Mouse (Mus musculus): ENCODE results near the gene Vma21. TPM values are rescaled to one million over a fixed set of nuclear protein-coding genes. Genes with fewer than 3 reads are reported as not detected.

Gene Vma21
- 42.0 and 52.7 TPM in 2 replicates for total RNA-seq (2015)
- total RNA-seq (2017) = 9.1 and 12.1 TPM in 2 replicates

DNA sequence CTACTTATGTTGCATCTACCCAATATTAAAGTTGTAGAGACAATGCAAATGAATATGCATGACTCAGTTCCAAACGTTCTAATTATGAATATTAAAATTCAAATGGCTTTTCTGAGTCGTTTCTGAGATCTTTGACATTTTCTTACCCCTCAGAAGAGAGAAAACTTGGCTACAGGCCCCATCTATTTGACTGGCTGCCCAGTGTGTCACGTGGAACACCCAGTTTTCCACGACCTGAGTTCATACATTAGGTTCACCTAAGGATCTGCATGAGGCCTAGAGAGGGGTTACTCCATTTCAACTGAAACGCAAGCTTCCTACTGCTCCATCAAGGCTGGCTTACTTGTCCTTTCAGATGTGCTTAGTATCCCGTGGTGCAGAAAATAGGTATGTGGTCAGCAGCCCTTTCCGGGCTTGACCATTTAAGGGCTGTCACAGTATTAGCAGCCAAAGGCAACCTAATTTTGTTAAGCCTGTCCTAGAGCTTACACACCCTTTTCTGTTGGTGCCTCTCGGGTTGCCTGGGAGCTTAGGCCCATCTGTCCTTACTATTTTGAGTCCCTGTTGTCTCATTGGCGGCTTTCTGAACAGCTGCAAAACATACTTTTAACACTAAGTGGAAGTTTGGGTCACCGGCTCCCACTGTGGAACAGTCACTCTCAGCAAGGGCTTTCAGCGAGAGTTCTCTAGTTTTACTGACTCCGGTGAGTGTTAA is at the start of gene Vma21:
Gene Vma21, plus strand, starts transcription at position 294 of the 715 bp plus-strand sequence.
- ATAC-seq (replicated peaks; ENCODE audit: poor library complexity) = no peak; the same call in 1 of the 2 replicates

DNA sequence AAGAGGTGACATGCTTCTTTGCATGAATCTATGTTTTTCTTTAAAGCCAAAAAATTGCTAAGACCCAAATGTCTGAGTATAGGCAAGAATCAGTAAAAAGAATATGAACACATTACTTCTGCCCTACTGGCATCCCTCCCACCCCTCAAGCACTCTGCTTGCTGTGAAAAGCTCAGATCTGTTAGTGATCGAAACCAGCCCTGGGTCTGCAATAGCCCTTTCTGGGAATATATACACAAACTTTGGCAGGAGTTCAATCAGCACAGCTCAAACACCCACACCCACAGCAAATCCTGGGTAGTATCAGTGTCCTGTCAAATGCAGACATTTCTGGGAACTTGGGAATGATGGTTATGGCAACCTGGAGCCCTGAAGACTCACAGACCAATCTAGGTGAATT is 47.8 kb upstream of the Vma21 start:
- no peak for ATAC-seq (replicated peaks; ENCODE audit: poor library complexity)

DNA sequence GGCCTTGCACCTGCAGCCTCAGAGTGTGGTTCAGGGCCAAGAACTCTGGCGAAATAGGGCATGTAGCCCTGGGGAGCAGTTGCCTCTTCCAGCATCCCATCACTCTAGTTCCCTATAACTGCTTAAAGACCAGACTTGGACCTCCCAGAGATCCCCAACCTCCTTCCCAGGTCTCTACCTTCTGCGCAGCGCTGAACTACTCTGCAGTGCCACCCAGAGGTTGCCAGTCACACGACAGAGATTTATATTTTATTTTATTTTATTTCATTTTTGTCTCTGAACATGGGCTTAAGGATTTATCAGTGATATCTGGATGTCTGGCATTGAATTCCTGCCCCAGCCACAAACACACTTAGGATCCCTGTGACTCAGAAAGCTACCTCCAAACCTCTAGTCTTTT is 24.6 kb upstream of the Vma21 start:
- peak; percentile 50; the same call in 1 of the 2 replicates for ATAC-seq (replicated peaks; ENCODE audit: poor library complexity)

- no peak for ATAC-seq (replicated peaks; ENCODE audit: poor library complexity)
Observed at GRCm38 (mm10) chrX:71797766-71798165, 18.0 kb upstream of the Vma21 start.

GRCm38 (mm10) chrX:71798883-71799282 is 16.8 kb upstream of the Vma21 start:
- no peak for ATAC-seq (replicated peaks; ENCODE audit: poor library complexity)

DNA sequence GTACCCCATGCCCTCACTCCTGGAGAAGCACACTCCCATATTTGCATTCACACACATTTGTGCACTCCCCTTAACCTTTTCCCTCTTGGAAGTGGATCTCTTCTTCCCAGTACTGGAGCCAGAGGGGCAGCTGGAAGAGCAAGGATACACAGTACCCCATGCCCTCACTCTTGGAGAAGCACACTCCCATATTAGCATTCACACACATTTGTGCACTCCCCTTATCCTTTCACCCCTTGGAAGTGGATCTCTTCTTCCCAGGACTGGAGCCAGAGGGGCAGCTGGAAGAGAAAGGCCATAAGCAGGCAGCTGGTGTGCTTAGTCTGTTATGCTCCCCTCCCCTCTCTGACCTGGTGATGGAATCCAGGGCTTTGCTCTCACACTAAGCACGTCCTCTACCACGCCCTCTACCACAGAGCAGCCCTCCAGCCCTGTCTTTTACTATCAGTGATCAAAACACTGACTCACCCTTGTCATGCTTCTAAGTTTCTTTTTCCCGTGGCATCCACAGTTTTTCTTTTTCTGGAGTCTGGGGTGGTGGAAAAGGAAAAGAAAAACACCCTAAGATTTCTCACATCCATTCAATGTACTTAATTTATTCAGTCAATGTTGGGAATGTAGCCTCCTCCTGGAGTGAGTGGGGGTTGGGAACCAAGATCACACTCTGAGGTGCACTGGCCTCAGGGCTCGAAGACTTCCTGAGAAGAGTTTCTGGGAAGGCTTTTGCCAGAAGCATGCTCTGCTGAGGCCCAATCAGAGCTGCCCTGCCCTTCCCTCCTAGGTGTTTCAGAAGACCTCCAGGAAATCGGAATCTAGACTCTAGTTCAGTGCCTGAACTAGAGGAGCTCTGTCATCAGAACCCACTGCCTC is 3.5 kb upstream of the Vma21 start:
- ATAC-seq (replicated peaks; ENCODE audit: poor library complexity) = no peak

DNA sequence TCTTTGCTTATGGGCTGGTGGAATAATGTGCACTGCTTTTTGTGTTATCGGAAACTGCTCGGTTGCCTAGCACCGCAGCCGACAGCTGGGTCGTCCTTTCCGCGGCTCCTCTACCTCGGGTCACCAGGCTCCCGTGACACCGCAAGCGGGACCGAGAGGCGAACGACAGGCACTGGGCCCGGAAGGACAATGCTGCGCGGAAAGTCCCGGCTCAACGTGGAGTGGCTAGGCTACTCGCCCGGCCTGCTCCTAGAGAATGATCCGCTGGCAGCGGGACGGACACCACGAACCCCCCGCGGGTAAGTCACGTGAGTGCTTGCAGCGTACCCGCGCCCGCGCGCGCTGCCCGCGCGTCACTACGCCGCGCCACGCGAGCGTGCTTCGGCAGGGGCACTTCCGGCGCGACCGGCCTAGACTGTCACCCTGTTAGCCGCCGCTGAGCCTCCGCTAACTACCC is 705 bp downstream of the Vma21 start:
- peak; percentile 90 for ATAC-seq (replicated peaks; ENCODE audit: poor library complexity)

GRCm38 (mm10) chrX:71816931-71817361 is 1.2 kb downstream of the Vma21 start:
- ATAC-seq (replicated peaks; ENCODE audit: poor library complexity) = peak; percentile 41

DNA sequence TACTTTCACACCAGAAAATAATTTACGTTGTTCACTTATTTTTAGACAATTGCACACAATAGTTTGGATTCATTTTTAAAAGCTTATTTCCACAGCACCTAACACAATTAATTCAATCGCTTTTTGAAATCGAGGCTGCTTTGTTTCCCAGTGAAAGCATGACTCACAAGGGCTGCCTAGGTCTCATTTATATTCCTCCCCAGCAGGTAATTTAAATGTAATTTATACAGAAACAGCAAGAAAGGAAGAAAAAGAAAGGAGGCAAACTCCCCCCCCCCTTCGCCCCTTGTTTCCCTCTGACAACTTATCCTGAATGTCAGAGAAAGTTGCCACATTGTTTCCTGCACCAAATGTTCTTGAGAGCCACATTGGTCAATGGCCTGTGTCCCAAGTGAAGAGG is 23.2 kb downstream of the Vma21 start:
- no peak for ATAC-seq (replicated peaks; ENCODE audit: poor library complexity)

GRCm38 (mm10) chrX:71846696-71847095 is 31.0 kb downstream of the Vma21 start:
- no peak for ATAC-seq (replicated peaks; ENCODE audit: poor library complexity)

GRCm38 (mm10) chrX:71853798-71854197 is 38.1 kb downstream of the Vma21 start:
- ATAC-seq (replicated peaks; ENCODE audit: poor library complexity) = no peak

Other genes starting within 250 kb of the Vma21 start
- gene Gpr50, start 152.3 kb upstream of the Vma21 start, total RNA-seq (2015) = not detected in 2 replicates
- not detected in 2 replicates for gene Gpr50, start 152.3 kb upstream of the Vma21 start, total RNA-seq (2017)
- not detected in 2 replicates for gene Gm1141, start 105.1 kb downstream of the Vma21 start, total RNA-seq (2015)
- gene Gm1141, start 105.1 kb downstream of the Vma21 start, total RNA-seq (2017) = 0.10 and 0.12 TPM in 2 replicates
- gene Prrg3, start 146.7 kb downstream of the Vma21 start, total RNA-seq (2015) = not detected in 2 replicates
- gene Prrg3, start 146.7 kb downstream of the Vma21 start, total RNA-seq (2017) = not detected in 2 replicates
- gene Fate1, start 157.1 kb downstream of the Vma21 start, total RNA-seq (2015) = not detected in 2 replicates
- gene Fate1, start 157.1 kb downstream of the Vma21 start, total RNA-seq (2017) = not detected in 2 replicates
- not detected in 2 replicates for gene Cnga2, start 175.9 kb downstream of the Vma21 start, total RNA-seq (2015)
- gene Cnga2, start 175.9 kb downstream of the Vma21 start, total RNA-seq (2017) = not detected in 2 replicates